Mouse (Mus musculus): Measurements from ENCODE around the gene Pax2.

DNA sequence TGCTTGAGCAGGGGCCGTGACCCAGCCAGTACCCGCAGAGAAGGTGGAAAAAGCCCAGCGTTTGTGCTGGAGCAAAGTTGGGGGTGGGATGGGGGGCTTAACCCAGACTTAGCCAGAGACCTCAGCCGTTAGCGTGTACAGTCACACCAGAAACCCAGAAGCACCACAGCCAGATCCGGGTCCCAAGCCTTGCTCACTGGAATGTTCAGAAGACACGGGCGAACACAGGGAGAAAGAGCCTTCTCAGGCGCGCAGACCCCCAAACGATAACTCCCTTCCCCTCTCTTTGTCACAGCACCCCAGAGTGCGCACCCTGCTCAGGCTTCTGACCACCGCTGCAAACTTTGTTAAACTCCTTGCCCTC, 14.1 kb upstream of the Pax2 start:
- TF ChIP-seq TAL1 (IDR thresholded peaks at IDR 0.05; ENCODE audit: low read length): no peak
- TF ChIP-seq GATA1 (IDR thresholded peaks at IDR 0.05; ENCODE audit: low read length): no peak
